Mouse (Mus musculus): ENCODE results near the gene Sult2b1.

DNA sequence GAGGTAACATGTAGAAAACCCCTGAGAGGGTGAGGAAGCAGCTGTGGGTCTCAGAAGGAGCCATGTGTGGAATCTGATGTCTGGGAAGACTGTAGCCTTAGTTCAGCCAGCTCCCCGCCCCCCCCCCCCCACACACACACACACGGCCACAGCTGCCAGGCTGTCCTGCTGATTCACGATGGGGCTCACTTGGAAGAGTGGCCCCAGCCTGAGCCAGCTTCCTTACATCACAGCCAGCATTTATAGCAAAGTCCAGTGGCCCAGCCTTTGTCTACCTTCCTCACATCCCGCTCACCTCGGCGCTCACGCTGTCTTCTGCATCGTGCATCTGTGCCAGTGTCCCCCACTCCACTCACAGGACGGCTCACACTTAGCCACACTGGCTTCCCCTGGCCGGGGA, 35.1 kb downstream of the Sult2b1 start:
- no peak for TF ChIP-seq CTCF (IDR thresholded peaks at IDR 0.05; ENCODE audit: borderline replicate concordance, extremely low read depth, insufficient read depth, insufficient read length)
- no peak for TF ChIP-seq POLR2A (IDR thresholded peaks at IDR 0.05; ENCODE audit: borderline replicate concordance, extremely low read depth, insufficient read depth, insufficient read length, poor library complexity, severe bottlenecking)
